Mouse (Mus musculus) neural tube, embryonic 11.5 days (tissue): ENCODE data around the gene Smad6. TPM values are rescaled to one million over a fixed set of nuclear protein-coding genes. Genes with fewer than 3 reads are reported as not detected.

Experiments used
- ATAC-seq: fragments of 200-750 bp; cut with Nextera tagmentation; 2 replicates; pipeline ENCODE4 v1.8.0; 2017; ENCODE audit warnings: moderate number of reproducible peaks, mild to moderate bottlenecking, moderate TSS enrichment, moderate library complexity; ENCODE audit not compliant: insufficient read depth, low FRiP score, low TSS enrichment
- DNase-seq: peaks from one replicate; pipeline ENCODE4 v3.0.0-alpha.2; 2015; ENCODE audit warnings: low spot score
- H3K27ac ChIP-seq: fragments of 300-500 bp; sonication (generic); 2 replicates; pipeline ENCODE4 v1.5.1; 2014; ENCODE audit warnings: low read depth, mild to moderate bottlenecking, low read length
- H3K27me3 ChIP-seq: fragments of 300-500 bp; sonication (generic); 2 replicates; pipeline ENCODE4 v1.6.1; 2014; ENCODE audit warnings: mild to moderate bottlenecking, low read length, mixed read lengths; ENCODE audit not compliant: control insufficient read depth, insufficient read depth
- H3K36me3 ChIP-seq: fragments of 300-500 bp; sonication (generic); 2 replicates; pipeline ENCODE4 v1.6.1; 2014; ENCODE audit warnings: mild to moderate bottlenecking, low read length, moderate library complexity, mixed read lengths; ENCODE audit not compliant: control insufficient read depth, insufficient read depth
- H3K4me1 ChIP-seq: fragments of 300-500 bp; sonication (generic); 2 replicates; pipeline ENCODE4 v1.6.1; 2014; ENCODE audit warnings: low read length, mixed read lengths; ENCODE audit not compliant: control insufficient read depth, insufficient read depth
- H3K4me2 ChIP-seq: fragments of 300-500 bp; sonication (generic); 2 replicates; pipeline ENCODE4 v1.6.1; 2014; ENCODE audit warnings: low read depth, mild to moderate bottlenecking, moderate library complexity
- H3K4me3 ChIP-seq: fragments of 300-500 bp; sonication (generic); 2 replicates; pipeline ENCODE4 v1.5.1; 2014; ENCODE audit warnings: low read depth, low read length
- H3K9ac ChIP-seq: fragments of 300-500 bp; sonication (generic); 2 replicates; pipeline ENCODE4 v1.6.1; 2014; ENCODE audit warnings: mild to moderate bottlenecking, low read length
- H3K9me3 ChIP-seq: fragments of 300-500 bp; sonication (generic); 2 replicates; pipeline ENCODE4 v1.6.1; 2016; ENCODE audit warnings: low read length; ENCODE audit not compliant: control insufficient read depth
- WGBS: fragments of 180-500 bp; shearing (Covaris S2); extraction: QIAGEN DNeasy Blood & Tissue Kit; methylation state at CpG from one replicate; pipeline ENCODE4 v1.1.7; 2014; 5-methylcytosine and 5-hydroxymethylcytosine counted together
- polyA plus RNA-seq: library from polyadenylated mRNA; unstranded; fragments of >200 nt; fragmentation: Nextera tagmentation; extraction: Ambion mirVana; gene quantifications from 2 replicates; pipeline ENCODE4 v1.2.1, GENCODE M21; 2014

Gene Smad6
- polyA plus RNA-seq, 1 experiment from 2014 or later, result 6.8 TPM

GRCm38 (mm10) chr9:63975996-63976395 lies 45.9 kb downstream of the Smad6 start:
- H3K4me3 ChIP-seq, result no peak overlapping the region
- H3K9ac ChIP-seq, result no peak overlapping the region
- no peaks in the 10 kb centered on the region for H3K27me3 ChIP-seq
- H3K9me3 ChIP-seq, result no peaks in the 10 kb centered on the region
- H3K4me2 ChIP-seq, result no peak overlapping the region
- H3K27ac ChIP-seq, result no peak overlapping the region
- 32% methylated on average over 11 of the region's 11 CpGs for WGBS
- no peak for ATAC-seq
- peaks cover 27% of the 10 kb centered on the region for H3K4me1 ChIP-seq
- no peaks in the 10 kb centered on the region for H3K36me3 ChIP-seq
- DNase-seq, result peak; percentile 35

- H3K27ac ChIP-seq, result no peak overlapping the region
- H3K27me3 ChIP-seq, result no peaks in the 10 kb centered on the region
- H3K4me3 ChIP-seq, result no peak overlapping the region
- no peak overlapping the region for H3K4me2 ChIP-seq
- H3K36me3 ChIP-seq, result no peaks in the 10 kb centered on the region
- H3K9ac ChIP-seq, result no peak overlapping the region
- DNase-seq (no peak), ATAC-seq (no peak)
- no peaks in the 10 kb centered on the region for H3K9me3 ChIP-seq
- peaks cover 22% of the 10 kb centered on the region for H3K4me1 ChIP-seq
- WGBS, result 42% methylated on average over 13 of the region's 13 CpGs
Measured at GRCm38 (mm10) chr9:63974258-63975023, 47.4 kb downstream of the Smad6 start.

GRCm38 (mm10) chr9:63973662-63974190 lies 48.1 kb downstream of the Smad6 start:
- ATAC-seq (no peak), DNase-seq (no peak)
- Histone ChIP-seq H3K27ac (no peak overlapping the region), H3K4me2 (no peak overlapping the region), H3K4me3 (no peak overlapping the region), H3K9me3 (no peaks in the 10 kb centered on the region), H3K36me3 (no peaks in the 10 kb centered on the region), H3K9ac (no peak overlapping the region), H3K27me3 (no peaks in the 10 kb centered on the region), H3K4me1 (peaks cover 22% of the 10 kb centered on the region)
- 36% methylated on average over 14 of the region's 14 CpGs for WGBS

- Histone ChIP-seq H3K4me2 (no peak overlapping the region), H3K4me1 (peaks cover 22% of the 10 kb centered on the region), H3K9me3 (no peaks in the 10 kb centered on the region), H3K27ac (no peak overlapping the region), H3K27me3 (no peaks in the 10 kb centered on the region), H3K36me3 (no peaks in the 10 kb centered on the region), H3K4me3 (no peak overlapping the region), H3K9ac (no peak overlapping the region)
- no peak for ATAC-seq
- 91% methylated on average over 11 of the region's 11 CpGs for WGBS
- no peak for DNase-seq
Measured at GRCm38 (mm10) chr9:63972576-63973290, 49.1 kb downstream of the Smad6 start.

GRCm38 (mm10) chr9:63971557-63971956 lies 50.3 kb downstream of the Smad6 start:
- H3K27ac ChIP-seq, result no peak overlapping the region
- H3K4me2 ChIP-seq, result no peak overlapping the region
- H3K4me1 ChIP-seq, result peaks cover 22% of the 10 kb centered on the region
- H3K27me3 ChIP-seq, result no peaks in the 10 kb centered on the region
- DNase-seq, result no peak
- WGBS, result 65% methylated on average over 4 of the region's 4 CpGs
- no peaks in the 10 kb centered on the region for H3K36me3 ChIP-seq
- no peak overlapping the region for H3K9ac ChIP-seq
- H3K9me3 ChIP-seq, result no peaks in the 10 kb centered on the region
- H3K4me3 ChIP-seq, result no peak overlapping the region
- ATAC-seq, result no peak

GRCm38 (mm10) chr9:63970836-63971235 lies 51.0 kb downstream of the Smad6 start:
- WGBS, result 76% methylated on average over 6 of the region's 6 CpGs
- Histone ChIP-seq H3K36me3 (no peaks in the 10 kb centered on the region), H3K27ac (no peak overlapping the region), H3K27me3 (no peaks in the 10 kb centered on the region), H3K4me1 (peaks cover 15% of the 10 kb centered on the region), H3K9me3 (no peaks in the 10 kb centered on the region), H3K4me3 (no peak overlapping the region), H3K9ac (no peak overlapping the region), H3K4me2 (no peak overlapping the region)
- DNase-seq (no peak), ATAC-seq (no peak)

- Histone ChIP-seq H3K27me3 (no peaks in the 10 kb centered on the region), H3K9ac (no peak overlapping the region), H3K9me3 (no peaks in the 10 kb centered on the region), H3K4me3 (no peak overlapping the region), H3K36me3 (no peaks in the 10 kb centered on the region), H3K4me2 (no peak overlapping the region), H3K4me1 (peaks cover 17% of the 10 kb centered on the region), H3K27ac (no peak overlapping the region)
- ATAC-seq, result no peak
- no peak for DNase-seq
- 78% methylated on average over 12 of the region's 12 CpGs for WGBS
Measured at GRCm38 (mm10) chr9:63970388-63970787, 51.5 kb downstream of the Smad6 start.

- no peak overlapping the region for H3K4me2 ChIP-seq
- H3K9me3 ChIP-seq, result no peaks in the 10 kb centered on the region
- H3K27me3 ChIP-seq, result no peaks in the 10 kb centered on the region
- H3K4me1 ChIP-seq, result peaks cover 18% of the 10 kb centered on the region
- 91% methylated on average over 10 of the region's 10 CpGs for WGBS
- no peak overlapping the region for H3K9ac ChIP-seq
- H3K36me3 ChIP-seq, result no peaks in the 10 kb centered on the region
- no peak overlapping the region for H3K27ac ChIP-seq
- ATAC-seq, result no peak
- H3K4me3 ChIP-seq, result no peak overlapping the region
- DNase-seq, result no peak
Measured at GRCm38 (mm10) chr9:63969467-63969866, 52.4 kb downstream of the Smad6 start.
